Mouse (Mus musculus): ENCODE measurements around the gene Zfp385b.
A peak's percentile ranks its signal among the peaks of the same experiment; 100 is the strongest.

Zfp385b gene

DNA sequence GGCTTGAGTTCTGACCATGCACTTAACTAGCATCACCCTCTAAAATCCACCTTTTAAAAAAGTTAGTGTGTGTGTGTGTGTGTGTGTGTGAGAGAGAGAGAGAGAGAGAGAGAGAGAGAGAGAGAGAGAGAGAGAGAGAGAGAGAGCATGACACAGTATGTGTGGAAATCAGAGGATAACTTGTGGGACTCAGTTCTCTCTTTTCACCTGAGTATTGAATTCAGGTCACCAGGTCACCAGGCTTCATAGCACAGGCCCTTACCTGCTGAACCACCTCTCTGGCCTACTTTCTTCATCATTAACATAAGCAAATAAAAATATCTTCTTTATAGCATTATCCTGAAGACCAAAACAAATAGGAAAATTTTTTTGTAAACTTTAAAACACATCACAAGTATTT is at the start of gene Zfp385b:
TSS of gene Zfp385b (minus strand) at position 101 of the 400 bp plus-strand sequence.
- DNase-seq (ENCODE audit: low read depth, low spot score), result no peak

DNA sequence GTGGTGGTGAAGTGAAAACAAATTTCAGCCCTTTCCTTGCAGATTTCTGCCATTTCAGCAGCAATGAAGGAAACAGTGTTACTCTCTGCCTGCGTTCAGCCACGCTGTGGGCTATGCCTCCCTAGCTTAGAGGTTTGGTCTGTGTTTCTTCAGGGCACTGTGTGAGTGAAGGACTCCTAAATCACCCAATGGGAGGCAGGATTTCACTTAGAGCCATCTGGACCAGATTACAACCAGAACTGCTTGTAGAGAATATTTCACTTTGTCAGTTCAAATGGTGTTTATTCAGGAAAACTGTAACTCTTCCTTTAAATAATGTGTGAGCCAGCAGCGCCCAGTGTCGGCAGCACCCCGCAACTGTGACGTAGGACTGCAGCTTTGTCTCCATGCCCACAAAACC is 44.5 kb upstream of the Zfp385b start:
- DNase-seq (ENCODE audit: low read depth, low spot score), result no peak

DNA sequence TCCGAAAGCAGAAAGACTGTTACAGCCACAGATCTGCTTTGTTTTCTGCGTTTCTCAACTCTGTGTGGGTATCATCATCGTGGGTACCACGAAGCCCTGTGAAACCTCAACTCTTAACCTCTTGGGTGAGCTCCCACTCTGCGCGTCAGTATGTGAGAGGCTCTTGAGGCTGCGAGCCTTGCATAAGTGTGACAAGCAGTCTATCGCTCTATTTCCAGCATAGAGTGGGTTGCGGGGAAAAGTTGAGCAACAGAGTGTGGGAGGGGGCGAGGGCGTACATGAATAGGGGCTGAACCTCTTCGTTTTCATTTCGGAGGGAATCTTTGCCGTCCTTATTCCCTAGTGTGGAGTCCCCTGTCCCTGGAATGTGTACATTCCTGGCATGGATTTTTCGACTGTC is 44.1 kb upstream of the Zfp385b start:
- no peak for DNase-seq (ENCODE audit: low read depth, low spot score)

DNA sequence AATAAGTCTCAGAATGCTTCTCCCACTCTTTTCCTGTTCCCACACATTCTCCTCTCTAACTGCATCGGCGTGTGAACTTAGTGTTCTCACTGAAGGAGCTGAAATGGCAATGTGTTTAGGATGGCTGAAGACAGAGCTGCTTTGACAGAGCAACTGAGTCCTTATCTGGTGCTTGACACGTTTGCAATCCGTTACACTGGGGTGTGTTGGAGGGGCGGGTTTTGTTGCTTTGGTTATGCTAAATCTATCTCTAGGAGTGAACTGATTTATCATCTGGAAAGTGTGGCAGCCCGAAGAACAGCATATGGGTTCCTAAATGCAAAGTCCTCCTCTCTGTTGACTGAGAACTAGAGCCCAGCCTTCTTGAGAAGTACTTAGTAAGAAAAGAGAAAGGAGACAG is 22.0 kb upstream of the Zfp385b start:
- no peak for DNase-seq (ENCODE audit: low read depth, low spot score)

DNA sequence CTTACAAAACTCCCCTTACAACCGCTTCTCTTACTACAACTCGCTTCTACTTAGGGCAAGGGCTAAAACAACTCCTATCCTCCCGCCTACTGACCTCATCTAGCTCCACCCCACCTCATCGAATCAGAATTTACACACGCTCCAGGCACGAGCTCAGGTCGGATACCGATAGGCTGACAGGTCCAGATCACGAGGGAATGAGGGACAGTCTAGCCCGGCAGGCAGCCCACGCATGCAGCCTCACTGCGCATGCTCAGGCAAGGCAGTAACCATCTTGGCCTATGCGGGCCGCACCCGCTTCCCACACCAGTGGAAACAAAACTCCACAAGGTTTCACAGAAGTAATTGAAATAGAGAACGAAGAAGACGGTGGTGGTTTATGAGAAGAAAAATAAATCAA is 20.1 kb upstream of the Zfp385b start:
- peak; percentile 7 for DNase-seq (ENCODE audit: low read depth, low spot score)

DNA sequence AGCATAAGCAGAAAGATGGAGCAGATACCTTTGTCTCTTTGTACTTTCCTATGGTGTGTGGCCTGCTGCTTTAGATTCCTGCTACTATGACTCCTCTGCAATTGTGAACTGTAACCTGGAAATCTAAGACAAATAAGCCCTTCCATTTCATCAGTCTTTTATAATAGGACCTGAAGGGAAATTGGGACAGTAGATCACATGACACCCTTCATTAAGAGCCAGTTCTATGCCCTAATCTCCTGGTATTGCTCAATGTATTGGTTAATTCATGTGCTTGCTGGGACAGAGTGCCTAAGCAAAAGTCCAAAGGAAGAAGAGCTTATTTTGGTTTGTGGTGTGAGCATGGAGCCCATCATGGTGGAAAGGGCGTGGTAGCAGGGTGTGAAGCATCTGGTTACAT is 19.2 kb upstream of the Zfp385b start:
- no peak for DNase-seq (ENCODE audit: low read depth, low spot score)

DNA sequence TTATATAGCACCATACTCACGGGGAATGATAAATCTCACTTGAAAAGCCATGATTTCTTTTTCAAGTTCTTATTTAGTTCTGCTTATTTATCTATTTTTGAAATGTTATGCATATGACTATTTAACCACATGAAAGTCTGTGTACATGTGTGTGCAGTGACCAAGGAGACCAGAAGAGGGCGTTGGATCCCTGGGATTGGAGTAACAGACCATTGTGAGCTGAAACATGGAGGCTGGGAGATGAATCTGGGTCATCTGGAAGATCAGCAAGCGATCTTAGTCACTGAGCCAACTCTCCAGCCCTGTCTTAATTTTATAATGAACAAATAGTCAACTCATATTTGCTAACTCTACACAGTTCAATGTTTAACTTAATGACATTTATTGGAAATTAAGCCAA is 16.3 kb upstream of the Zfp385b start:
- DNase-seq (ENCODE audit: low read depth, low spot score), result no peak

DNA sequence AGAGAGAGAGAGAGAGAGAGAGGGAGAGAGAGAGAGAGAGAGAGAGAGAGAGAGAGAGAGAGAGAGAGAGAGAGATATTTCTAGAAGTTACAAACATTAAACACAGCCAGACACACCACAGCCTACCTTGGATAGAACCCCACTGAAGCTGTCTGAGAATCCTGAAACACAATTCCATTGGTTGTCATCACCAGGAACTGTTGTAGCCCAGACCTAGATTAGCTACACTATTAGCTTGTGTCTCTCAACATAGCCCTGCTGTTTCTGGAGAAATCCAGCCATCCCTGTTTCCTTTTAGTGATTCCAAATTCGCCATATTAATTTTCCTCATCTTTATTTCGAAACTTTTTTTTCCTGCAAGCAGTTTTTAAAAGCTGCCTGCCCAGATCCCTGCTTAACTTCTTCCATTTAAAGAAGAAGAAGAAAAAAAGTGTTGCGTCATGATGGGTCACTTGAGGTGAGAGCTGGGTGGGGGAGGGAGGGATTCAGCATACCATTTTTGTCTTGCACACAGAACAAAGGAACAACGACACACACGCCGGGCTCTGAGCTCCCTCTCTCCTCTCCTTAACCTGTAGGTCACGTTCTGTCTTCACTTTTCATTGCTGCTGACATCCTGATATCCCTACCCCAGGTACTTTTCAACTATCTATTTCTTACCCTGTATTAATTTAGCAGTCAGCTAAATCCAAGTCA is 6.8 kb upstream of the Zfp385b start:
- no peak for DNase-seq (ENCODE audit: low read depth, low spot score)

DNA sequence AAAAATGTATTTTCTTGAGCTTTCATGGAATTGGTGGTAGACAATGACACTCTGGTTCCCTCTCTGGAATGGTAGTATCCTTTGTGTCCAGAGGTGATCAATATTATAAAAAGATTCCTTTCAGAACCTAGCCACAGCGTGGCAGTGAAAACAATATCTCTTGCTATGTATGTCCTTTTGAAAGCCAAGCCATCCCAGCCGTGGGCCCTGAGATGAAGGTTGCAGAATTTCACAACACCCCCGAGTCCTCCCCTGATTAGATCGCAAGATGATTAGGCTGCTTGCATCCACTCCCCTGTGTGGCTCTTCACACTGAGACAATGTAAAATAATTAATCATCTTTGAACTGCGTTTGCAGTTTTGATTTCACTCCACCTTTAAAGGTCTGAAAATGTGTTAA is 3.6 kb upstream of the Zfp385b start:
- no peak for DNase-seq (ENCODE audit: low read depth, low spot score)

DNA sequence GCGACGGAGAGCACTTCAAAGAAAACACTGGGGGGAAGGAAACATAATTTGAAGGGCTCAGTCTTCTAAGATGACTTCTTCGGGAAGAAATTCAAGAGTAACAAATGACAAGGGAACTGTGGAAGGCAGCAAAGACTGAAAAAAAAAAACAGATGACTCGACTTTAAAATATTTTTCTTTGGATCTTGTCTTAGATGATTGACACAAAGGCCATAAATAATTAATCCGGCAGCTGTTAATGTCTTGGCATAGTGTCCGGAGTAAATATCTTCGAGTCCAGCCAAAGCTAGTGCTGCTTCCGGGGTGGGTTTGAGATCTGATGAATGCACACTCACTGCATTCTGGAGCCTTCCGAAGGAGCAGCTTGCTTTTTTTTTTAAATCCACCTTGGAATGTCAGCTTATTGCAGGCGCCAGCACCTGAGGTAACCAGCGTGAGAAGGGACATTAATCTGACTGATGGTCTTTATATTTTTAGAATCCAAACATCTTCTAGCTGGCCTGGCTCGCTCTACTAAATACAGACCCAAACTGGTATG is 2.0 kb downstream of the Zfp385b start:
- DNase-seq (ENCODE audit: low read depth, low spot score), result no peak

DNA sequence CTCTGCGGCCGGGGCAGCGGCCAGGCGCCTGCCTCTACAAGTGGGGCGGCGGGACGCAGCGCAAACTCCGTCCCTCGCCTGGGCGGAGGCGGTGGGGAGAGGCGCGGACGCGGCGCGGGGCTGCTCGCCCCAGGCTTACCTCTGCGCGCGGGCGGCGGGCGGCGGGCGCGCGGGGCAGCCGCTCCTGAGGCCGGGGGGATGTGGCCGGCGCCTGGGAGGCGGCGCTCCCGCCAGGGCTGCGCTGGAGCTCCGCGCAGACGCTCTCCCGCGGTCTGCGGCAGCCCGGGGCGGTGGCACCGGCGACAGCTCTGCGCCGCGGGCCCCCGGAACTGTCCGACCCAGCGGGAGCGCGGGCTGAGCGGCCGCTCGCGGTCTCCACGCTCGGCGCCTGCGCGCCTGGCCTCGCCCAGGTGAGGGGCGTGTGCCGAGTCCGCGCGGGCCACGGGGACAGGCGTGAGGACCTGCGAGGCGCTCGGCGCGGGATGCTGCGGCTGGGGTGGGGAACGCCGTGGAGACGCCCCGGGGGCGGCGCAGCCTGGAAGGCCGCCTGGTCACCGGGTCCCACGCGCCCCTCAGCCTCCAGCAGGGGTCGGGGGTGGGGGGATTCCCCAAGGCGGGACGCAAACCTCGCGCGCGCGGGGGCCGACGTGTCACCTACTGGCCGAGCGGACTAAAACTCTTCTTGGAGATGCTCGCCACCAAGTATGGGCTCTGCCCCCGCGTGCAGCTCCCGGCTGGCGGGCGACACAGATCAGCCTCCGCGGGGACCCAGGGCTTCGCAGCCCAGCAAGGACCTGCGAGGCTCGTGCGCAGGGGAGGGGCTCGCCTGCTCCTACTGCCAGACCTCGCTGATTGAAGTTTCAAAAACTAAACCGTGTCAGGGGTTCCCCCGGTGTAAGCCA is 2.8 kb downstream of the Zfp385b start:
- no peak for DNase-seq (ENCODE audit: low read depth, low spot score)

DNA sequence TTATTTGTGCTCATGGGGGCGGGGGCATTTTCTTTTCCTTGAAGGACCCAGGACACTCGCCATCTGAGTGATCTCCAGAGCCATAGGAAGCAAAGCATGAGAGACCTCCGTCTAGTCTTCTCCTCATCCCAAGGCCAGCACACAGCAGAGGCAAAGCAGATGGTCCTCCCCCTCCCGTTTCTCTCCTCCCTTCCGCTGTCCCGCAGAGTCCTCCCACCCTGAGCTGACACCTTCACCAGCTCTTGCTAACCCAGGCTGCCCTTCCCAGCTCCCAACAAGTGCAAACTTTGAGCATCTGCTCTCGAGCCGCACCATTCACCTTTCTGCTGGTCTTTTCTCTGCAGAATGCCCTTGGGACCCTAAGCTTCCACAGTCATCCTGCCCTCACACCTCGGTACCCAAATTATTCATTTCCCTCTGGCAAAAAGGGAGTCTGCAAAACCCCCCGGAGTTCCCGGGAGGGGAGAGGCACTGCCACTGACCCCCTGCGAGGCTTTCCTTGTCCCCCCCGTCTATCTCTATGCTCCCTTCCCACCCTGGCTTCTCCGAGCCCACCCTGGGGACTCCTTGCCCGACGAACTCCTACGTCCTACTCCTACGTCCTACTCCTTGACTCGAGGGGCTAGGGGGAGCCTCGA is 3.5 kb downstream of the Zfp385b start:
- no peak for DNase-seq (ENCODE audit: low read depth, low spot score)

DNA sequence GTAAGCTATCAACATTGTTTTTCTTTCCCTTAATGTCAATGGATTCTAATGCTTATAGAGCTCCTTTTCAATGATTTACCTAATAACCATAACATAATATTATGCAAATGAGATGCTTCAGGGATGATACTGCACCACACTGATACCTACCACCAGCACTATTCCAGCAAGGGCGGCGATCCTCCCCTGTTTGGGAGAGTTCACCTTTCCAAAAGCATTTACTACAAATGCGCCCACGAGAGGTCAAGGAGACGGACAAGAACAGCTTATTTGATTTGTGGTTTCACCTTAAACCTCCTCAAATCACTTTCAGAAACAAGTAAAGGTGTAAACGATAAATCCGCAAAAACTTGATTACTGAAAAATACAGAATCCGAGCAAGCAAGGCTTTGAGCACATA is 4.5 kb downstream of the Zfp385b start:
- DNase-seq (ENCODE audit: low read depth, low spot score), result no peak

DNA sequence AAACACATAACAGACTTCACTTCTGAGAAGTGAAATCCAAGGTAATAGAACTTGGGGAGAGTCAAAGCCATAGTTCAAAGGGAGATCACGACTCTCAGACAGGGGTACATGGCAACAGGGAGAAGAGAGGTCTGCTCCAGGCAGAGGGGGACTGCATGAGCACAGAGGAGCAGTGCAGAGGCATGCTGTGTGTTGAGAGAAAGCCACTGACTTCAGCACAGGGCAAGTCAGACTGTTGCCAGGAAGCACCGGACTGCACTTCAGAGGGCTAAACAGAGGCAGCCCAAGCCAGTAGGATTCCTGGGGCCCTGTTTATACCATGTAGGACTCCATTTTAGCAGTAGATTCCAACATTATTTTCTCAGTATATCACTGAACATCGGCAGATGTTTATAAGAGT is 6.4 kb downstream of the Zfp385b start:
- no peak for DNase-seq (ENCODE audit: low read depth, low spot score)

DNA sequence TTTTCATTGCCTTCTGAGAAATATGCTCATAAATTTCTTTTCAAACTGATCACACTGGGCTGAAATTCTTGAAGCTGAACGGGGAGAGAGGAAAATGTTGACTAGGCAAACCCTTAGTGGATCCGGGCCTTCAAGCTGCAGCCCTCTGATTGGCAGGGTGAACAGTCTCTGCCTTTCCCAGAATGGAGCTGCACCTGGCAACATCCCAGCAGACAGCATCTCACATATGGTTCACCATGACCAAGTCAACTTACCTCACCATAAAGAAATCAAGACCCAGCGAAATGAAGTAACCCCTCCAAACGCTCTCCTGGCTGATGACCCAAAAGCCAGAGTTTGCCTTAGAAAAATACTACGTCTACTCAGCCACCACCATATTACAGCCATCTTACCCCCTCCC is 8.7 kb downstream of the Zfp385b start:
- no peak for DNase-seq (ENCODE audit: low read depth, low spot score)

DNA sequence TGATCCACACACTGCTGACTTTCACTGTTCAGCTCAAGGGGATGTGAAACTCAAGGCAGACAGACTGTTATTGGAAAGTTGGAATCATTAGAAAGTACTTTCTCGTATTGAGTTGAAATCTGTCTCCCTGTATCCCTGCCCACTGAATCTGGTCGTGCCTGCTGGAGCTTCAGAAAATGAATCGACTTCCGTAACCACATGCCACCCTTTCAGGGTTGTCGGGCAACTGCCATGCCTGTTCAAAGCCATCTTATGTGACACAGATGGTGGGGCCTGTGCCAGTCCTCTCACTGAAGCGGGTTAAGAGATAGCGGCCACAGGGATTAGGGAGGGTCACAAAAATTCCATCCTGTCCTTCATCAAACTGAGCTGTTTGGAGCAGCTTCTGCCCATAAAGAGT is 14.7 kb downstream of the Zfp385b start:
- no peak for DNase-seq (ENCODE audit: low read depth, low spot score)

DNA sequence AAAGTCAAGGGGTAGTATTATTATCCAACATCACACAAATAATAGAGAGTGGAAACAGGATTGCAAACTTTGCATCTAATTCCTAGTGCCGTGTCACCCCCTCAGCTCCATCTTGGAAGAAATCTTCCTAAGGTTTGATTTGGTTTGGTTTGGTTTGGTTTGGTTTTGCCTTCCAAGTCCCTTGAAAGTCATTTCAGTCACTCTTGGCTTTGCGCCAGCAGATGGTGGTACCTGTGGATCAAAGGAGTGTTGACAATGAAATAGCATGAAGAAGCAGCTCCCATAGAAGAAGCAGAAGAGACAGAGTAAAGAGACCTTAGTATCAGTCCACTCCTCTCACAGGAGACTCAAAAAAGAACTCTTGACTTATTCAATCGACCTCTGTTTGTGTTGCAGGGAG is 17.1 kb downstream of the Zfp385b start:
- no peak for DNase-seq (ENCODE audit: low read depth, low spot score)

DNA sequence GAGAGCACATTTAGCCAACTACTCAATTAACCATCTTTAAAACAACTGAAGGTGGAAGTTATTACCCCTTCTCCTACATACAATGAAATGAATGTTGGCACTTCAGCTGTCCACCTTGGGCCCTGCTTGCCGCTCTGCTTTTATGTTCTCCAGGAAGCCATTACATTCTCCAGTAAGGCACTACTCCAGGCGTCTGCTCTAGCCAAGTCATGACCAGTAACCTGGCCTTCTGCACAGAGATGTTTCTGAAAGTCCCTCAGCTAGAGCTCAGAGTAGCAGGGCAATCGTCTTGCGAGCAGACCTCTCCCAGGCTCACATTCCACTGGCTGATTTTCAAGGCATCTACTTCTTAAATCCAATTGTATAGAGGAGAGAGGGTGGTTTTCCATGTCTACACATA is 18.0 kb downstream of the Zfp385b start:
- no peak for DNase-seq (ENCODE audit: low read depth, low spot score)

DNA sequence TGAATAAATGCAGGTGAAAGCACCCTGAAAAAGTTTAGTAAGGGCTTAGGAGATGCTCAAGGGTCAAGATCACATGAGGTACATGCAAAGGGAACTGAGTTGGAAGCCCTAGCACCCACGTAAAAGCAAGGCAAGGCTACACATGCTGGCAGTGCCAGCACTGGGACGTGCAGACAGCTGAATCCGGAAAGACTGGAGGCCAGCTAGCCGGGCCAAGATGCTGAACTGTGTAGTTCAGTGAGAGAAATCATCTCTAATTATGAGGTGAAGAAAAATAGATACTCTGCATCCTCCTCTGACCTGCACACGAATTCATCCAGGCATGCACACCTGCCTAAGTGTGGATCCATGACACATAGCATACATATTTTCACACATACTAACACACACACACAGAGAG is 18.4 kb downstream of the Zfp385b start:
- no peak for DNase-seq (ENCODE audit: low read depth, low spot score)

DNA sequence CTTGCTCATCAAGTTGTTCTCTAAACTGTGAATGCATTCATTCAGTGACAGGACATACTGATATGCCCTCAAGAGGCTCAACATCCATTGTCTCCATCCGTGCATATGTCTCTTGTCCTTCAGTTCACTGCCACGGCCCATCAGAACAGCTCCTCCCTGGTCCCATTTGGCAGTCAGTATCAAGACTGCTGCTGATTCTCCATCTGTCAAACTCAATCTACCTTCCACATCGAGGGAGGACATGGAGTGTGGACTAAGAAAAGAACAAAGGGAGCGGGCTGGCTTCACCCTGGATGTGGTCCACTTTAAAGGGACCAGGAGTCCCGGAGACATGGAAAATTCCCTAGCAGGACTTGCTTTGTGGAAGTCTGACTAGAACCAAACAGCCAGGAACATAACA is 22.2 kb downstream of the Zfp385b start:
- DNase-seq (ENCODE audit: low read depth, low spot score), result no peak

DNA sequence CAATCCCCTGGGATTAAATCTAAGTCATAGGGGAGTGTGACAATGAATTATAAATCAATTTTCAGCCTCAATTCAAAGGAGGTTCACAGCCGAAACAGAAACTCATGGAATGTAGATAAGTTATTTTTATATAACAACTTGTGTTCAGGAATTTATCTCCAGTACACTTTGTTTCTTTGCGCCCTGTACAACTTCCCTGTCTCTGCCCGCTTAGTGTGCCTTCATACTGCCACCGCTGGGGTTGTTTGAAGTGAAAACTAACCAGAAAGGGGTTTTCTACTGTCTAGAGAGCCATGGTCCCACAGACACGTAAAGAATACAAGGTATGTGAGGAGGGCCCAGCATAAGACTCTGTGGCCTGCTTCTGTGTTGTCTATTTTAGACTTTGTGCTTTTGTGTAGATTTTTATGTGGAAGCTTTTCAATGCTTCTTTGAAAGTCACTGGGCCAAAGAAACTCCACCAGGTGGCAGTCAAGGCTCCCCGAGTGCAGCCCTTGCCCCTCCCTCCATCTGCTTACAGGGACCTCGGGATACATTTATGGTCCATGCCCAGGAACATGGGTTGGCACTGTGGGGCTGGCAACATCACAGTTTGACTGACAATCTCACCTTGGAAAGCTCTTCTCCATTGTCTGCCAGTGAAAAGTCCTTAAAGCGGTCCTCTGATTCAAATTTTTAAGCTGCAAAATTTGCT is 23.4 kb downstream of the Zfp385b start:
- DNase-seq (ENCODE audit: low read depth, low spot score), result no peak

DNA sequence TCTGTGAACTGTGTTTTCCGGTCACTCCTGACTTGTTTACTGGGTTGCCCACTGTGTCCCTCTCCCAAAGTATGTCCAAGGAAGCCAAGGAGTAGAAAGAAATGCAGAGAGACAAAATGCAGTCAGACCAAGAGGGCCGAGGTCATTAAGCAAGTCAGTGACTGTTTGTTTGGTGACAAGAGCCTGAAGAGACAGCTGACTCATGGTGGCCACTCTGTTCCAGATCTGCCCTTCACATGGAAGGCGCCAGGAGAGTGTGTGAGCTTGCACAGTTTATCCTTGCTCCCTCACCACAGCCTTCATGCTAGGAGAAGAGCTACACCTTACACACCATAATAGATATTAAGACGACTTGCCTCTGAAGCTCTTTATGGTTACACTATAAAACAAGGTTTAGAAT is 28.6 kb downstream of the Zfp385b start:
- DNase-seq (ENCODE audit: low read depth, low spot score), result no peak
